Mouse (Mus musculus): ENCODE results near the gene Slc9a3r2. TPM values are rescaled to one million over a fixed set of nuclear protein-coding genes. Genes with fewer than 3 reads are reported as not detected.

Slc9a3r2 gene
- polyA plus RNA-seq, 1 experiment from 2014 or later = 92.4 TPM

- H3K4me3 ChIP-seq = no peak overlapping the region
- H3K4me2 ChIP-seq = no peak overlapping the region
- H3K27me3 ChIP-seq = no peaks in the 10 kb centered on the region
- WGBS = 91% methylated on average over 8 of the region's 8 CpGs
- no peaks in the 10 kb centered on the region for H3K9me3 ChIP-seq
- no peak overlapping the region for H3K27ac ChIP-seq
- H3K9ac ChIP-seq = no peak overlapping the region
- H3K36me3 ChIP-seq = peaks cover 55% of the 10 kb centered on the region
- no peak for ATAC-seq (ENCODE audit: borderline replicate concordance, extremely low read depth, low FRiP score, low TSS enrichment)
- no peaks in the 10 kb centered on the region for H3K4me1 ChIP-seq
These were observed 46.2 kb downstream of the Slc9a3r2 start for GRCm38 (mm10) chr17:24603961-24604360.

- Histone ChIP-seq H3K27ac (no peak overlapping the region), H3K9ac (no peak overlapping the region), H3K4me1 (no peaks in the 10 kb centered on the region), H3K27me3 (no peaks in the 10 kb centered on the region), H3K4me2 (no peak overlapping the region), H3K9me3 (no peaks in the 10 kb centered on the region), H3K36me3 (peaks cover 70% of the 10 kb centered on the region), H3K4me3 (no peak overlapping the region)
- 92% methylated on average over 4 of the region's 4 CpGs for WGBS
- ATAC-seq (ENCODE audit: borderline replicate concordance, extremely low read depth, low FRiP score, low TSS enrichment) = no peak
These were observed 49.6 kb downstream of the Slc9a3r2 start for GRCm38 (mm10) chr17:24600502-24600901.

DNA sequence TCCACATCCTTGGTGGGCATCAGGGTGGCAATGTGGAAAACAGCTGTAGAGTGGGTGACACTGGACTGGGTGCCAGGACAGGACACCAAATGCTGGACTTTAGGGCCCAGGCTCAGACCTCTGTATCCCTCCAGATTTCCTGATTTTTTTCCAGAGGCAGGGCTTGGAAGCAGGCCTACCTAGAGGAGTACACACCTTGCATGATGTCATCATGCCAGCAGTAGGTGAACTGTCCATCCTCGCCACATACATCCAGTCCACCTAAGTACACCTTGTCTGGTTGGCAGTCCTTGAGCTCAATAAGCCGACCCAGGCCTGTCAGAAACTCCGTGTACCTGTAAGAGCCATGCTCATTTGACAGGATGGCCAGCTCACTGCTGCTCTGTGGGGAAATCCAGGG, 52.1 kb downstream of the Slc9a3r2 start:
- no peak for ATAC-seq (ENCODE audit: borderline replicate concordance, extremely low read depth, low FRiP score, low TSS enrichment)
- WGBS = 82% methylated on average over 3 of the region's 3 CpGs
- no peaks in the 10 kb centered on the region for H3K4me1 ChIP-seq
- no peak overlapping the region for H3K27ac ChIP-seq
- H3K36me3 ChIP-seq = peaks cover 79% of the 10 kb centered on the region
- no peaks in the 10 kb centered on the region for H3K27me3 ChIP-seq
- no peak overlapping the region for H3K4me2 ChIP-seq
- no peak overlapping the region for H3K4me3 ChIP-seq
- H3K9ac ChIP-seq = no peak overlapping the region
- H3K9me3 ChIP-seq = no peaks in the 10 kb centered on the region

- ATAC-seq (ENCODE audit: borderline replicate concordance, extremely low read depth, low FRiP score, low TSS enrichment) = no peak
- H3K36me3 ChIP-seq = peaks cover 87% of the 10 kb centered on the region
- no peak overlapping the region for H3K9ac ChIP-seq
- no peaks in the 10 kb centered on the region for H3K4me1 ChIP-seq
- H3K27ac ChIP-seq = no peak overlapping the region
- no peaks in the 10 kb centered on the region for H3K27me3 ChIP-seq
- H3K4me2 ChIP-seq = no peak overlapping the region
- 86% methylated on average over 19 of the region's 19 CpGs for WGBS
- no peak overlapping the region for H3K4me3 ChIP-seq
- no peaks in the 10 kb centered on the region for H3K9me3 ChIP-seq
These were observed 53.5 kb downstream of the Slc9a3r2 start for GRCm38 (mm10) chr17:24596471-24597183.

- Histone ChIP-seq H3K9me3 (no peaks in the 10 kb centered on the region), H3K4me1 (no peaks in the 10 kb centered on the region), H3K9ac (no peak overlapping the region), H3K36me3 (peaks cover 88% of the 10 kb centered on the region), H3K27me3 (no peaks in the 10 kb centered on the region), H3K4me2 (no peak overlapping the region), H3K27ac (no peak overlapping the region), H3K4me3 (no peak overlapping the region)
- WGBS = 82% methylated on average over 5 of the region's 5 CpGs
- ATAC-seq (ENCODE audit: borderline replicate concordance, extremely low read depth, low FRiP score, low TSS enrichment) = no peak
These were observed 54.1 kb downstream of the Slc9a3r2 start for GRCm38 (mm10) chr17:24596073-24596466.

GRCm38 (mm10) chr17:24595126-24596072, 54.7 kb downstream of the Slc9a3r2 start:
- Histone ChIP-seq H3K9me3 (no peaks in the 10 kb centered on the region), H3K4me2 (no peak overlapping the region), H3K4me1 (no peaks in the 10 kb centered on the region), H3K9ac (no peak overlapping the region), H3K4me3 (no peak overlapping the region), H3K27ac (no peak overlapping the region; the same call in 1 of the 2 replicates), H3K36me3 (peaks cover 95% of the 10 kb centered on the region), H3K27me3 (no peaks in the 10 kb centered on the region)
- ATAC-seq (ENCODE audit: borderline replicate concordance, extremely low read depth, low FRiP score, low TSS enrichment) = no peak
- 61% methylated on average over 17 of the region's 17 CpGs for WGBS

DNA sequence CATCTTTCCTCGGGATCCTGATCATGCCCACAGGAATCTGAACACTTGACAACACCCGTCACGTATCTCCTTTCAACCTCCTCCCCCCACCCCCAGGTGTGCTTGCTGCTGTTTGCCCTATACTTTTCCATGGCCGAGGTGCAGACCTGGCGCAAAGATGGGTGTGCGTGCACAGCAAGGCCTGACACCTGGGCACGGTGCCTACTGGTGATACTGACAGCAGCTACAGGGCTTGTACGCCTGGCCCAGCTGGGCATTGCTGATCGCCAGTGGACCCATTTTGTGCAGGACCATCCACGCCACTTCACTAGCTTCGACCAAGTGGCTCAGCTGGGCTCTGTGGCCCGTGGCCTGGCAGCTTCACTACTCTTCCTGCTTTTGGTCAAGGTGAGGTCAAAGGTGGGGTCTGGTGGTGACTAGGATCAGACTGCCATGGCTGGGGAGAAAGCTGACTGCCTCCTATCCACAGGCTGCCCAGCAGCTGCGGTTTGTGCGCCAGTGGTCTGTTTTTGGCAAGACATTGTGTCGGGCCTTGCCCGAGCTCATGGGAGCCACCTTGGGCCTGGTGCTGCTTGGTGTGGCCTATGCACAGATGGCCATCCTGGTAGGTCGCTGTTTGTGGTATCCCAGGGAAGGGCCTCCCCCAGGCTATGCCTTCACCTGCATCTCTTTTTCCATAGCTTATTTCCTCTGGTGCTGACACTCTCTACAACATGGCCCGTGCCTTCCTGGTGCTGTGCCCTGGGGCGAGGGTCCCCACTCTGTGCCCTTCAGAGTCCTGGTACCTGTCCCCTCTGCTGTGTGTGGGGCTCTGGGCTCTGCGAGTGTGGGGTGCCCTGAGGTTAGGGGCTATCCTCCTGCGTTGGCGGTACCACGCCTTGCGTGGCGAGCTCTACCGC, 55.9 kb downstream of the Slc9a3r2 start:
- no peak overlapping the region for H3K9ac ChIP-seq
- no peak overlapping the region for H3K4me2 ChIP-seq
- no peak overlapping the region for H3K4me3 ChIP-seq
- no peak overlapping the region for H3K27ac ChIP-seq
- H3K36me3 ChIP-seq = peaks cover 96% of the 10 kb centered on the region
- no peaks in the 10 kb centered on the region for H3K27me3 ChIP-seq
- no peaks in the 10 kb centered on the region for H3K4me1 ChIP-seq
- no peaks in the 10 kb centered on the region for H3K9me3 ChIP-seq
- 86% methylated on average over 26 of the region's 26 CpGs for WGBS
- no peak for ATAC-seq (ENCODE audit: borderline replicate concordance, extremely low read depth, low FRiP score, low TSS enrichment)

- no peak overlapping the region for H3K4me3 ChIP-seq
- H3K9me3 ChIP-seq = no peaks in the 10 kb centered on the region
- no peak for ATAC-seq (ENCODE audit: borderline replicate concordance, extremely low read depth, low FRiP score, low TSS enrichment)
- no peaks in the 10 kb centered on the region for H3K4me1 ChIP-seq
- 80% methylated on average over 5 of the region's 5 CpGs for WGBS
- H3K27me3 ChIP-seq = no peaks in the 10 kb centered on the region
- no peak overlapping the region for H3K4me2 ChIP-seq
- H3K36me3 ChIP-seq = peaks cover 91% of the 10 kb centered on the region
- no peak overlapping the region for H3K9ac ChIP-seq
- H3K27ac ChIP-seq = no peak overlapping the region
These were observed 56.9 kb downstream of the Slc9a3r2 start for GRCm38 (mm10) chr17:24593248-24593647.

DNA sequence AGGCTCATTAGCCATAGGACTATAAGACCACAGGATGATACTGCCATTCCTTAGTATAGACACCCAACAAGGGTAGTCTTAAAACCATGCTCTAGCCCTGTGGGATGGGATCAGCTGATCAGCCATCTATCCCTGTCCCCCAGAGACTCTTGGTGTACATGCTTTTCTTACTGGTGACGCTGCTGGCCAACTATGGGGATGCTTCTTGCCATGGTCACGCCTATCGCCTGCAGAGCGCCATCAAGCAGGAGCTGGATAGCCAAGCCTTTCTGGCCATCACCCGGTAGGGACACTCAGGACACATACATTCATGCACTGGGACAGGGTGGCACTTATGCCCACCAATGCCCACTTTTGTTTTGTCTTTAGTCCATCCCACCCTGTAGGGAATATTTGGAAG, 58.4 kb downstream of the Slc9a3r2 start:
- WGBS = 89% methylated on average over 5 of the region's 5 CpGs

GRCm38 (mm10) chr17:24590943-24591342, 59.2 kb downstream of the Slc9a3r2 start:
- no peak overlapping the region for H3K4me2 ChIP-seq
- H3K4me1 ChIP-seq = no peaks in the 10 kb centered on the region
- no peak overlapping the region for H3K9ac ChIP-seq
- ATAC-seq (ENCODE audit: borderline replicate concordance, extremely low read depth, low FRiP score, low TSS enrichment) = no peak
- no peaks in the 10 kb centered on the region for H3K27me3 ChIP-seq
- H3K36me3 ChIP-seq = peaks cover 89% of the 10 kb centered on the region
- H3K4me3 ChIP-seq = no peak overlapping the region
- WGBS = 82% methylated on average over 3 of the region's 3 CpGs
- no peaks in the 10 kb centered on the region for H3K9me3 ChIP-seq
- no peak overlapping the region for H3K27ac ChIP-seq

More for the DNA sequence above, 58.4 kb downstream of the Slc9a3r2 start:
- Histone ChIP-seq H3K9me3 (no peaks in the 10 kb centered on the region), H3K9ac (no peak overlapping the region), H3K36me3 (peaks cover 89% of the 10 kb centered on the region), H3K27me3 (no peaks in the 10 kb centered on the region), H3K4me1 (no peaks in the 10 kb centered on the region), H3K4me2 (no peak overlapping the region), H3K4me3 (no peak overlapping the region), H3K27ac (no peak overlapping the region)
- ATAC-seq (ENCODE audit: borderline replicate concordance, extremely low read depth, low FRiP score, low TSS enrichment) = no peak
